Mouse (Mus musculus) MEL (cell line): ENCODE results near the gene Cltc. TPM values are rescaled to one million over a fixed set of nuclear protein-coding genes. Genes with fewer than 3 reads are reported as not detected.
A peak's percentile ranks its signal among the peaks of the same experiment; 100 is the strongest.

ENCODE experiments used
- DNase-seq: peaks from one replicate; pipeline ENCODE4 v3.0.0; 2011; ENCODE audit warnings: low read depth, low spot score
- H3K27ac ChIP-seq: 2 replicates; pipeline ENCODE4 v1.5.1; 2012; ENCODE audit warnings: low read depth, mild to moderate bottlenecking, control low read depth, low read length, moderate library complexity; ENCODE audit not compliant: control insufficient read depth
- H3K27me3 ChIP-seq, 2 experiments: fragments of 150-350 bp in 1 of 2; sonication (generic) in 1 of 2; 2 replicates each; pipeline ENCODE4 v1.6.1; 2012; ENCODE audit warnings: low read length in 2 of 2, mild to moderate bottlenecking in 2 of 2, improper control_type of control experiment in 1 of 2, moderate library complexity in 1 of 2; ENCODE audit not compliant: insufficient read depth in 2 of 2, control insufficient read depth in 1 of 2
- H3K36me3 ChIP-seq, 2 experiments: 2 replicates each; pipeline ENCODE4 v1.6.1; 2012 to 2014; ENCODE audit warnings: low read length in 2 of 2, improper control_type of control experiment in 1 of 2, inconsistent platforms in 1 of 2, mild to moderate bottlenecking in 1 of 2; ENCODE audit not compliant: insufficient read depth in 2 of 2, control insufficient read depth in 1 of 2
- H3K4me1 ChIP-seq, 2 experiments: fragments of 150-350 bp in 1 of 2; sonication (generic) in 1 of 2; 2 replicates each; pipeline ENCODE4 v1.6.1; 2012; ENCODE audit warnings: low read length in 2 of 2, improper control_type of control experiment in 1 of 2, mild to moderate bottlenecking in 1 of 2; ENCODE audit not compliant: insufficient read depth in 2 of 2, control insufficient read depth in 1 of 2
- H3K4me3 ChIP-seq, 2 experiments: fragments of 150-350 bp in 1 of 2; sonication (generic) in 1 of 2; 2 replicates each; pipeline ENCODE4 v1.5.1; 2012; ENCODE audit warnings: low read depth in 2 of 2, low read length in 2 of 2, mild to moderate bottlenecking in 2 of 2, moderate library complexity in 2 of 2, control low read depth in 1 of 2, improper control_type of control experiment in 1 of 2; ENCODE audit not compliant: control insufficient read depth in 1 of 2, insufficient read depth in 1 of 2
- H3K79me2 ChIP-seq: 2 replicates; pipeline ENCODE4 v1.6.1; 2012; ENCODE audit warnings: mild to moderate bottlenecking, low read length, moderate library complexity; ENCODE audit not compliant: control insufficient read depth, poor library complexity, insufficient read depth
- H3K9ac ChIP-seq: 2 replicates; pipeline ENCODE4 v1.6.1; 2012; ENCODE audit warnings: low read depth, mild to moderate bottlenecking, control low read depth, low read length, moderate library complexity; ENCODE audit not compliant: control insufficient read depth, poor library complexity, severe bottlenecking
- H3K9me3 ChIP-seq: fragments of 150-350 bp; sonication (generic); replicated peaks from 2 replicates; pipeline ENCODE4 v1.6.1; 2012; ENCODE audit warnings: mild to moderate bottlenecking, low read length, improper control_type of control experiment, moderate library complexity; ENCODE audit not compliant: insufficient read depth
- BHLHE40 ChIP-seq: IDR thresholded peaks from 2 replicates; pipeline ENCODE4 v1.6.1; 2012; ENCODE audit warnings: low read depth, mild to moderate bottlenecking, inconsistent platforms, low read length, improper control_type of control experiment, borderline replicate concordance
- CHD2 ChIP-seq: IDR thresholded peaks from 2 replicates; pipeline ENCODE4 v1.6.1; 2011; ENCODE audit warnings: low read length, improper control_type of control experiment
- E2F4 ChIP-seq: IDR thresholded peaks from 2 replicates; pipeline ENCODE4 v1.6.1; 2011; ENCODE audit warnings: low read depth, low read length, improper control_type of control experiment, borderline replicate concordance
- ELF1 ChIP-seq: IDR thresholded peaks from 2 replicates; pipeline ENCODE4 v1.6.1; 2014; ENCODE audit warnings: low read depth, mild to moderate bottlenecking, inconsistent platforms, low read length, improper control_type of control experiment, moderate library complexity
- EP300 ChIP-seq, 2 experiments: IDR thresholded peaks; 2 replicates each; pipeline ENCODE4 v1.6.1; 2011; ENCODE audit warnings: improper control_type of control experiment in 2 of 2, low read length in 2 of 2, low read depth in 1 of 2, mild to moderate bottlenecking in 1 of 2
- ETS1 ChIP-seq: IDR thresholded peaks from 2 replicates; pipeline ENCODE4 v1.6.1; 2012; ENCODE audit warnings: low read depth, mild to moderate bottlenecking, inconsistent platforms, low read length, improper control_type of control experiment, moderate library complexity
- GABPA ChIP-seq: IDR thresholded peaks from 2 replicates; pipeline ENCODE4 v1.6.1; 2012; ENCODE audit warnings: low read depth, mild to moderate bottlenecking, inconsistent platforms, low read length, improper control_type of control experiment, moderate library complexity
- JUND ChIP-seq: IDR thresholded peaks from 2 replicates; pipeline ENCODE4 v1.6.1; 2011; ENCODE audit warnings: low read depth, mild to moderate bottlenecking, improper control_type of control experiment, low read length
- MAX ChIP-seq: IDR thresholded peaks from 2 replicates; pipeline ENCODE4 v1.6.1; 2011; ENCODE audit warnings: low read length, improper control_type of control experiment
- MAZ ChIP-seq: IDR thresholded peaks from 2 replicates; pipeline ENCODE4 v1.6.1; 2012; ENCODE audit warnings: low read depth, mild to moderate bottlenecking, inconsistent platforms, low read length, improper control_type of control experiment
- MYC ChIP-seq: IDR thresholded peaks from 2 replicates; pipeline ENCODE4 v1.6.1; 2011; ENCODE audit warnings: low read depth, mild to moderate bottlenecking, low read length, improper control_type of control experiment, moderate library complexity
- NELFE ChIP-seq: IDR thresholded peaks from 2 replicates; pipeline ENCODE4 v1.6.1; 2011; ENCODE audit warnings: low read depth, low read length, improper control_type of control experiment
- POLR2A ChIP-seq, 2 experiments: IDR thresholded peaks; 2 replicates each; pipeline ENCODE4 v1.6.1; 2011 to 2012; ENCODE audit warnings: low read length in 2 of 2, mild to moderate bottlenecking in 2 of 2, control low read depth in 1 of 2, improper control_type of control experiment in 1 of 2, low read depth in 1 of 2, moderate library complexity in 1 of 2; ENCODE audit not compliant: control insufficient read depth in 1 of 2, insufficient read depth in 1 of 2, poor library complexity in 1 of 2
- POLR2AphosphoS2 ChIP-seq: IDR thresholded peaks from 2 replicates; pipeline ENCODE4 v1.6.1; 2011; ENCODE audit warnings: low read length, improper control_type of control experiment
- RCOR1 ChIP-seq: IDR thresholded peaks from 2 replicates; pipeline ENCODE4 v1.6.1; 2012; ENCODE audit warnings: low read depth, mild to moderate bottlenecking, inconsistent platforms, low read length, improper control_type of control experiment
- SIN3A ChIP-seq: IDR thresholded peaks from 2 replicates; pipeline ENCODE4 v1.6.1; 2012; ENCODE audit warnings: low read length, improper control_type of control experiment, inconsistent platforms
- SMC3 ChIP-seq: IDR thresholded peaks from 2 replicates; pipeline ENCODE4 v1.6.1; 2011; ENCODE audit warnings: low read depth, low read length, improper control_type of control experiment
- TAL1 ChIP-seq: IDR thresholded peaks from 2 replicates; pipeline ENCODE4 v1.6.1; 2012; ENCODE audit warnings: mild to moderate bottlenecking, inconsistent platforms, low read length, moderate library complexity, mixed read lengths
- TCF12 ChIP-seq: IDR thresholded peaks from 2 replicates; pipeline ENCODE4 v1.6.1; 2014; ENCODE audit warnings: low read depth, mild to moderate bottlenecking, inconsistent platforms, low read length, improper control_type of control experiment, moderate library complexity
- ZMIZ1 ChIP-seq: IDR thresholded peaks from 2 replicates; pipeline ENCODE4 v1.6.1; 2012; ENCODE audit warnings: low read depth, mild to moderate bottlenecking, inconsistent platforms, low read length, improper control_type of control experiment, moderate library complexity
- ZNF384 ChIP-seq: IDR thresholded peaks from 2 replicates; pipeline ENCODE4 v1.6.1; 2012; ENCODE audit warnings: low read depth, mild to moderate bottlenecking, inconsistent platforms, low read length, improper control_type of control experiment
- polyA plus RNA-seq, 2 experiments: library from polyadenylated mRNA; stranded (reverse) in 1 of 2; unstranded in 1 of 2; fragments of >175 nt in 1 of 2; fragments of >200 nt in 1 of 2; gene quantifications; 2 replicates each; pipeline versions ENCODE4 v1.2.1 to v1.2.4; 2012; ENCODE audit warnings: low replicate concordance in 2 of 2, low read depth in 1 of 2; ENCODE audit not compliant: insufficient read length in 2 of 2, insufficient read depth in 1 of 2, missing spikeins in 1 of 2
- total RNA-seq: library from RNA; depleted of rRNA; stranded (reverse); fragments of 300-350 nt; gene quantifications from 2 replicates; pipeline ENCODE4 v1.2.3, GENCODE M21; 2012

Gene Cltc
- total and polyA plus RNA-seq, 3 experiments, result 149 to 300 (median 205) TPM

DNA sequence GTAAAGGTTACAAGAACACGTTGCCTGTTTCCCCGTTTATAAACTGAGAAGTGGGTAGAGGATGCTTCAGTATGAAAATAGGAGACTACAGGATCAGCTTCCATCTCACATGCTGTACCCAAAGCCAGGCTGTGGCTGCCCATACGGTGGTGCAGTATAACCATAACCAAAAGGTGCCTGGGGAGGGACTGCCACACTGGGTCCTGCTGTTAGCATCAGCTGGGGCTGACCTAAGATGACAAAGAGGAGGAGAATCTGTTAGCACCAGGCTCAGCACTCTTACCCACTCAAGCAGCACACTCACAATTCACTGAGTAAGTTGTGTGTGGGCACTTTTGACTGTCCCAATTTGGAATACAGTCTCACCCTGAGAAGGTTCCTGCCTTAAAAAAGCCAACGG is 61.9 kb downstream of the Cltc start:
- Histone ChIP-seq H3K27me3 (no peaks in the 10 kb centered on the region), H3K9ac (no peak overlapping the region), H3K4me3 (no peak overlapping the region), H3K4me1 (peaks cover 8 to 11% of the 10 kb centered on the region in 2 experiments; a peak in 3 of 4 replicates), H3K27ac (no peak overlapping the region), H3K9me3 (no peaks in the 10 kb centered on the region), H3K79me2 (0 out of 2 replicates have a peak, but pooled peaks cover 2% of the 10 kb centered on the region), H3K36me3 (peaks cover 22 to 85% of the 10 kb centered on the region in 2 experiments)
- TF ChIP-seq CHD2, result no peak
- TF ChIP-seq SMC3, result no peak
- TF ChIP-seq NELFE, result no peak
- TF ChIP-seq TCF12, result no peak
- no peak for TF ChIP-seq TAL1
- TF ChIP-seq GABPA, result no peak
- TF ChIP-seq BHLHE40, result no peak
- no peak for TF ChIP-seq ZNF384
- TF ChIP-seq MYC, result no peak
- no peak for TF ChIP-seq EP300 (IDR thresholded peaks at IDR 0.05; ENCODE audit: low read depth in 1 of 2, low read length in 2 of 2)
- no peak for TF ChIP-seq ZMIZ1
- TF ChIP-seq POLR2A (IDR thresholded peaks at IDR 0.05; ENCODE audit: control insufficient read depth in 1 of 2, insufficient read depth in 1 of 2, low read depth in 1 of 2, low read length in 2 of 2, poor library complexity in 1 of 2), result no peak
- TF ChIP-seq RCOR1, result no peak
- no peak for TF ChIP-seq JUND
- TF ChIP-seq E2F4, result no peak
- no peak for TF ChIP-seq MAX
- no peak for TF ChIP-seq ELF1
- DNase-seq, result no peak

DNA sequence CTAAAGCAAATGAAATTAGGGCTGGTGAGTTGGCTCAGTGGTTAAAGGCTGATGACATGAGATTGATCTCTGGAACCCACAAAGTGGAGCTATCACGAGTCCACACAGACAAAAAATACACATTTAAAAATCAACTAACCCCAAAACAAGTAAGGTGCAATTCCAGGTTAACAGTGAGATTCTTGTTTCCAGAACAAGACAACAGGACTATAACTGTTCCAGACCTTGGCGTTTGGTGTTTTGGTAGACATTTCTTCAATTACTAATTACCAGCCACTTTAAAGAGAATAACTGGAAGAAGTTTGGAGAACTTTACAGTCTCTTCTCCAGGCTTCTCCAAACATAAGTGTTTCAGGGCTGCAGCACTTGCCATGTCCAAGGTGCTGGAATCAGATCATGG is 64.8 kb downstream of the Cltc start:
- Histone ChIP-seq H3K79me2 (peaks cover 12% of the 10 kb centered on the region; the same call in 1 of the 2 replicates), H3K27me3 (no peaks in the 10 kb centered on the region), H3K27ac (peak overlapping the region; percentile 43; the same call in 1 of the 2 replicates), H3K4me3 (no peak overlapping the region), H3K36me3 (peaks cover 38 to 63% of the 10 kb centered on the region in 2 experiments), H3K9me3 (no peaks in the 10 kb centered on the region), H3K4me1 (peaks cover 8 to 11% of the 10 kb centered on the region in 2 experiments; a peak in 3 of 4 replicates), H3K9ac (no peak overlapping the region)
- TF ChIP-seq POLR2AphosphoS2, result peak; percentile 50; the same call in 1 of the 2 replicates
- no peak for TF ChIP-seq EP300 (IDR thresholded peaks at IDR 0.05; ENCODE audit: low read depth in 1 of 2, low read length in 2 of 2)
- TF ChIP-seq MAZ, result no peak
- no peak for TF ChIP-seq ETS1
- TF ChIP-seq SIN3A, result 0 out of 2 replicates have a peak, but pooled peaks have one; percentile 10
- no peak for DNase-seq
